Mouse (Mus musculus) stomach, embryonic 15.5 days (tissue): ENCODE data around the gene Col5a3. TPM values are rescaled to one million over a fixed set of nuclear protein-coding genes. Genes with fewer than 3 reads are reported as not detected.
"Not testable (repeated sequence)": the region's sequence is repeated elsewhere in the genome, so short reads cannot be mapped to it uniquely, and the experiment has no call there.

Source experiments
- ATAC-seq: fragments of 200-750 bp; cut with Nextera tagmentation; 2 replicates; pipeline ENCODE4 v1.8.0; 2017; ENCODE audit warnings: low read depth, moderate number of reproducible peaks, moderate TSS enrichment; ENCODE audit not compliant: insufficient read depth, low FRiP score
- H3K27ac ChIP-seq: fragments of 300-500 bp; sonication (generic); 2 replicates; pipeline ENCODE4 v1.5.1; 2015; ENCODE audit warnings: mild to moderate bottlenecking, inconsistent platforms
- H3K27me3 ChIP-seq: fragments of 300-500 bp; sonication (generic); replicated peaks from 2 replicates; pipeline ENCODE4 v1.6.1; 2015; ENCODE audit warnings: inconsistent platforms
- H3K36me3 ChIP-seq: fragments of 300-500 bp; sonication (generic); 2 replicates; pipeline ENCODE4 v1.6.1; 2015; ENCODE audit warnings: inconsistent platforms
- H3K4me1 ChIP-seq: fragments of 300-500 bp; sonication (generic); 2 replicates; pipeline ENCODE4 v1.6.1; 2015; ENCODE audit warnings: inconsistent platforms
- H3K4me2 ChIP-seq: fragments of 300-500 bp; sonication (generic); 2 replicates; pipeline ENCODE4 v1.6.1; 2015; ENCODE audit warnings: mild to moderate bottlenecking, inconsistent platforms
- H3K4me3 ChIP-seq: fragments of 300-500 bp; sonication (generic); replicated peaks from 2 replicates; pipeline ENCODE4 v1.5.1; 2015; ENCODE audit warnings: inconsistent platforms
- H3K9ac ChIP-seq: fragments of 300-500 bp; sonication (generic); 2 replicates; pipeline ENCODE4 v1.6.1; 2015; ENCODE audit warnings: inconsistent platforms
- H3K9me3 ChIP-seq: fragments of 300-500 bp; sonication (generic); 2 replicates; pipeline ENCODE4 v1.6.1; 2016; ENCODE audit warnings: inconsistent platforms
- WGBS: fragments of 180-500 bp; shearing (Covaris S2); methylation state at CpG from one replicate; pipeline ENCODE4 v1.1.7; 2015; 5-methylcytosine and 5-hydroxymethylcytosine counted together
- polyA plus RNA-seq: library from polyadenylated mRNA; unstranded; fragments of >200 nt; fragmentation: Nextera tagmentation; extraction: Ambion mirVana; gene quantifications from 2 replicates; pipeline ENCODE4 v1.2.1, GENCODE M21; 2015

Gene Col5a3
- polyA plus RNA-seq: 3.2 and 3.5 TPM in 2 replicates

GRCm38 (mm10) chr9:20814521-20815272 is at the start of gene Col5a3:
Col5a3 (minus strand) TSS chr9:20815067.
- H3K36me3 ChIP-seq: no peaks in the 10 kb centered on the region
- H3K9me3 ChIP-seq: no peaks in the 10 kb centered on the region
- H3K4me3 ChIP-seq: peak within 1 kb of the TSS; percentile 23
- 4% methylated on average over 25 of the region's 29 CpGs for WGBS
- H3K27ac ChIP-seq: no peak within 1 kb of the TSS
- 0 out of 2 replicates have a peak, but pooled peaks cover 8% of the 10 kb centered on the region for H3K27me3 ChIP-seq
- H3K9ac ChIP-seq: no peak within 1 kb of the TSS
- H3K4me1 ChIP-seq: peaks cover 17% of the 10 kb centered on the region
- H3K4me2 ChIP-seq: peak within 1 kb of the TSS; percentile 47
- ATAC-seq: peak; percentile 67; the same call in 1 of the 2 replicates

DNA sequence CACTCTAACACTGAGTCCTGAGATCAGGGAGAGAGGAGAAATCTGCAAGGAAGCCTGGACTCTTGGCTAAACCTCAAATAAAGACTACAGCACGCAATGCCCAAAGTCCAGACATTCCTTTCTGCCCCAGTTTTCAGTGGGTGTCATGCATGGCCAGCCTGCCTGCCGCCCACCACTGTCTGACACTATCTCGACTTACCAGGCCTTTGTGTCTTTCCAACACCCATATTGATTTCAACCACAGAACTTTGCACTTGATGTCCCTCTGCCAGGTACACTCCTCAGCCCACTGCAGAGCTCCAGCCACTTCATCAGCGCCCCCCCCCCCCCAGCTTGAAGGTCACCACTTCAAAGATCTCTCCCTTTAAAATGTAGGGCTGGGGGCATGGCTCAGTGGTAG is 47.4 kb upstream of the Col5a3 start:
- H3K4me3 ChIP-seq: no peak overlapping the region
- no peaks in the 10 kb centered on the region for H3K9me3 ChIP-seq
- H3K9ac ChIP-seq: no peak overlapping the region
- no peaks in the 10 kb centered on the region for H3K36me3 ChIP-seq
- no peak overlapping the region for H3K27ac ChIP-seq
- WGBS: 48% methylated on average over 4 of the region's 4 CpGs
- H3K27me3 ChIP-seq: no peaks in the 10 kb centered on the region
- no peak for ATAC-seq
- H3K4me2 ChIP-seq: no peak overlapping the region
- H3K4me1 ChIP-seq: no peaks in the 10 kb centered on the region

- no peak overlapping the region for H3K4me2 ChIP-seq
- no peaks in the 10 kb centered on the region for H3K9me3 ChIP-seq
- no peaks in the 10 kb centered on the region for H3K4me1 ChIP-seq
- no peak for ATAC-seq
- H3K27ac ChIP-seq: no peak overlapping the region
- no peak overlapping the region for H3K9ac ChIP-seq
- no peaks in the 10 kb centered on the region for H3K27me3 ChIP-seq
- no peaks in the 10 kb centered on the region for H3K36me3 ChIP-seq
- H3K4me3 ChIP-seq: no peak overlapping the region
- WGBS: 9% methylated on average over 4 of the region's 4 CpGs
These were observed 47.0 kb upstream of the Col5a3 start for GRCm38 (mm10) chr9:20861821-20862220.

DNA sequence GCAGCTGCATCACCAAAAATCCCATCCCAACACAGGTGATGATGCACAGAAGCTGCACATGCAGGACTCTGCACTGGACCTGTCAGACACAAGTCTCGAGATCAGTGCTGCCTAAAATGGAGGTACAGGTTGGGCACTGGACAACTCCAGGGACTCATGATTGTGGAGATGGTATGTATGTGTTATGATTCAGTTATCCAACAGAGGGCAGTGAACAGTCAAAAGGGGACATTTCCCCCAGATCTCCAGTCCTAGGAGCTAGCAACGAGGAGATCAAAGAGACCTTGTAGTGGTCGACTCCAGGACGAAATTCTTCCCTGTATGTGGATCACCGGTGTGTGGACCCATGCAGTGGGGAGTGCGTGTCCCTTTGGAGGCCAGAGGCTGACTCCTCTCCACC is 45.1 kb upstream of the Col5a3 start:
- H3K4me1 ChIP-seq: no peaks in the 10 kb centered on the region
- H3K27me3 ChIP-seq: no peaks in the 10 kb centered on the region
- H3K27ac ChIP-seq: no peak overlapping the region
- 50% methylated on average over 6 of the region's 6 CpGs for WGBS
- no peak overlapping the region for H3K4me3 ChIP-seq
- H3K4me2 ChIP-seq: no peak overlapping the region
- no peaks in the 10 kb centered on the region for H3K9me3 ChIP-seq
- no peaks in the 10 kb centered on the region for H3K36me3 ChIP-seq
- no peak overlapping the region for H3K9ac ChIP-seq
- ATAC-seq: no peak

- H3K36me3 ChIP-seq: no peaks in the 10 kb centered on the region
- no peak overlapping the region for H3K9ac ChIP-seq
- H3K27me3 ChIP-seq: no peaks in the 10 kb centered on the region
- no peaks in the 10 kb centered on the region for H3K9me3 ChIP-seq
- no peak overlapping the region for H3K4me2 ChIP-seq
- ATAC-seq: 0 out of 2 replicates have a peak, but pooled peaks have one; percentile 16
- WGBS: 8% methylated on average over 6 of the region's 6 CpGs
- no peak overlapping the region for H3K27ac ChIP-seq
- H3K4me1 ChIP-seq: no peaks in the 10 kb centered on the region
- no peak overlapping the region for H3K4me3 ChIP-seq
These were observed 42.3 kb upstream of the Col5a3 start for GRCm38 (mm10) chr9:20857131-20857530.

- H3K9ac ChIP-seq: no peak overlapping the region
- H3K4me3 ChIP-seq: no peak overlapping the region
- H3K4me2 ChIP-seq: no peak overlapping the region
- no peak overlapping the region for H3K27ac ChIP-seq
- no peaks in the 10 kb centered on the region for H3K9me3 ChIP-seq
- H3K4me1 ChIP-seq: no peaks in the 10 kb centered on the region
- 82% methylated on average over 2 of the region's 2 CpGs for WGBS
- no peaks in the 10 kb centered on the region for H3K36me3 ChIP-seq
- no peaks in the 10 kb centered on the region for H3K27me3 ChIP-seq
- no peak for ATAC-seq
These were observed 35.3 kb upstream of the Col5a3 start for GRCm38 (mm10) chr9:20850179-20850578.

DNA sequence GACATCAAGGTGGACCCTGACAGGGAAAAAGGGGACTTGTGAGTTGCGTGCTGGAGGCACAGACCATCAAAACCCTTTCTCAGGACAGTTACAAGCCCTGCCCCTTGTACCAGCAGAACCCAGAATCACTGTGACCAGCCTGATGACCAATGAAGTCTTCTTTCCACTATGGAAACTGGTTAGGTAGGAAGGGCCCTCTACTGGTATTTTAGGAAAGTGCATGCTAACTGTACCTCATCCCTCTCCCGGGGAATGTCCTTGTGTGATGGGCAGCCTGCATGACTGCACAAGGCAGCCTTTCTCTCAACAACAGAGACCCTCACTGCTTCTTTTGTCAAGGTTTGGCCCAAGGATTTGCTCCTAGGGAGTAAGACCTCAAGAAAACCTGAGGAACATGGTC is 27.8 kb upstream of the Col5a3 start:
- no peak overlapping the region for H3K9ac ChIP-seq
- H3K27ac ChIP-seq: no peak overlapping the region
- no peaks in the 10 kb centered on the region for H3K27me3 ChIP-seq
- no peak overlapping the region for H3K4me3 ChIP-seq
- H3K4me1 ChIP-seq: no peaks in the 10 kb centered on the region
- 27% methylated on average over 2 of the region's 2 CpGs for WGBS
- H3K9me3 ChIP-seq: no peaks in the 10 kb centered on the region
- H3K4me2 ChIP-seq: no peak overlapping the region
- H3K36me3 ChIP-seq: no peaks in the 10 kb centered on the region
- ATAC-seq: no peak

DNA sequence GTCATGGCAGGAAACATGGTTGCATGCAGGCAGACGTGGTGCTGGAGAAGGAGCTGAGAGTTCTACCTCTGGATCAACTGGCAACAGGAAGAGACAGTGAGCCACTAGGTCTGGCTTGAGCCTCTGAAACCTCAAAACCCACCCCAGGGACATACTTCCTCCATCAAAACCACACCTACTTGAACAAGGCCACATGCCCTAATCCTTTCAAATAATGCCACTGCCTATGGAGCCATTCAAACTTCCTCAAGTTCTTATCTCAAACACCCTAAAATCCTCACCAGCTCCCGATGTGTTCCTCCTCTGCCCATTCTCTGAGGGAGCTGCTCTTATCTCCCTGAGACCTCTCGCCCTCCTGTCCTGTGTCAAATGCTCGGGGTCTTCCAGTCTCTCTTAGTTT is 27.3 kb upstream of the Col5a3 start:
- WGBS: 50% methylated on average over 4 of the region's 4 CpGs

GRCm38 (mm10) chr9:20838931-20839330 is 24.1 kb upstream of the Col5a3 start:
- H3K27ac ChIP-seq: no peak overlapping the region
- no peaks in the 10 kb centered on the region for H3K4me1 ChIP-seq
- WGBS: 55% methylated on average over 6 of the region's 6 CpGs
- no peaks in the 10 kb centered on the region for H3K9me3 ChIP-seq
- no peaks in the 10 kb centered on the region for H3K36me3 ChIP-seq
- H3K27me3 ChIP-seq: no peaks in the 10 kb centered on the region
- no peak for ATAC-seq
- no peak overlapping the region for H3K4me3 ChIP-seq
- no peak overlapping the region for H3K4me2 ChIP-seq
- H3K9ac ChIP-seq: no peak overlapping the region

More for the DNA sequence above, 27.3 kb upstream of the Col5a3 start:
- ATAC-seq: no peak
- Histone ChIP-seq H3K4me1 (no peaks in the 10 kb centered on the region), H3K27me3 (no peaks in the 10 kb centered on the region), H3K9me3 (no peaks in the 10 kb centered on the region), H3K4me2 (no peak overlapping the region), H3K27ac (no peak overlapping the region), H3K4me3 (no peak overlapping the region), H3K9ac (no peak overlapping the region), H3K36me3 (no peaks in the 10 kb centered on the region)

DNA sequence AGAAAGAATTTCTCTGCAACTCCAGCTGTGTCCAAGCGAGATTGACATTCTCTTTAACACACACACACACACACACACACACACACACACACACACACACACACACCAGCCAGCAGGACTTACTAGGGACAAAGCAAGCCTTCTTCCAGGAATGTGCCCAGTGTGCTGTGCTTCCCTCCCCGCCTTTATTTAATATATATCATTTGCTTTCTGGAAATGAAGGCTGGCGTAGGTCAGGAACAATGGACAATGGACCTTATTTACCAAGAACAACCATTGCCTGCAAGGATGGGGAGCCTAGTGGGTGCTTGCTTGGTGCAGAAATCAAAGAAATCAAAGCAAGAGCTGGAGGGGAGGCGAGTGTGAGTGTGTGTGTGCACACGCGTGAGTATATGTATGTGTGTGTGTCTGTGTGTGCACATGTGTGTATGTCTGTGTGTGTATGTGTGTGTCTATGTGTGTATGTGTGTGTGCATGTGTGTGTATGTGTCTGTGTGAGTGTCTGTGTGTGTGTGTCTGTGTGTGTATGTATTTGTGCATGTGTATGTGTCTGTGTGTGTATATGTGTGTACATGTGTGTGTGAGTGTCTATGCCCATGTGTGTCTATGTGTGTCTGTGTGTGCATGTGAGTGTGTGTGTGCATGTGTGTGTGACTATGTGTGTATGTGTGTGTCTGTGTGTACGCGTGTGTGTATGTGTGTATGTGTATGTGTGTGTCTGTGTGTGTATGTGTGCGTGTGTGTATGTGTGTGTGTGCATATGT is 22.5 kb upstream of the Col5a3 start:
- no peak for ATAC-seq
- H3K4me2 ChIP-seq: no peak overlapping the region
- WGBS: 73% methylated on average over 9 of the region's 9 CpGs

GRCm38 (mm10) chr9:20835431-20835954 is 20.6 kb upstream of the Col5a3 start:
- H3K36me3 ChIP-seq, H3K4me2 ChIP-seq, H3K9me3 ChIP-seq, ATAC-seq, H3K4me1 ChIP-seq, H3K27me3 ChIP-seq, H3K27ac ChIP-seq, H3K9ac ChIP-seq, H3K4me3 ChIP-seq: not testable (repeated sequence)
- WGBS: 85% methylated on average over 11 of the region's 11 CpGs

More for the DNA sequence above, 22.5 kb upstream of the Col5a3 start:
- Histone ChIP-seq H3K4me1 (no peaks in the 10 kb centered on the region), H3K4me3 (no peak overlapping the region), H3K27ac (no peak overlapping the region), H3K9ac (no peak overlapping the region), H3K27me3 (peaks cover 5% of the 10 kb centered on the region; the same call in 1 of the 2 replicates), H3K36me3 (no peaks in the 10 kb centered on the region), H3K9me3 (no peaks in the 10 kb centered on the region)

DNA sequence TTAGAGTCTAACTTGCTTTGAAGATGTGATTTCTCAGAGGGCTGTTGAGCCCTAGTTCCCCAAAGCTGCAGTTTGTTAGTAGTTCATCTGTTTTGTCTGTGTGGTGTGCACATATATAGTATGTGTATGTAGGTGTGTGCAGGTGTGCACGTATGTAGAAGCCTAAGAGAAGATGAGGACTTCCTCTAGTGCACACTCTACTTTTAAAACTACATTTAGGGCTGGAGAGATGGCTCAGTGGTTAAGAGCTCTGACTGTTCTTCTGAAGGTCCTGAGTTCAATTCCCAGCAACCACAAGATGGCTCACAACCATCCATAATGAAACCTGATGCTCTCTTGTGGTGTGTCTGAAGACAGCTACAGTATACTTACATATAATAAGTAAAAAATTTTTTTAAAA is 20.0 kb upstream of the Col5a3 start:
- H3K4me2 ChIP-seq: no peak overlapping the region
- no peaks in the 10 kb centered on the region for H3K36me3 ChIP-seq
- H3K9me3 ChIP-seq: no peaks in the 10 kb centered on the region
- WGBS: 64% methylated on average over 1 of the region's 1 CpGs
- H3K27ac ChIP-seq: no peak overlapping the region
- peaks cover 6% of the 10 kb centered on the region; the same call in 1 of the 2 replicates for H3K4me1 ChIP-seq
- H3K9ac ChIP-seq: no peak overlapping the region
- ATAC-seq: no peak
- H3K4me3 ChIP-seq: no peak overlapping the region
- peaks cover 5% of the 10 kb centered on the region; the same call in 1 of the 2 replicates for H3K27me3 ChIP-seq
